Mouse (Mus musculus) cerebellum, postnatal 36 days (tissue): ENCODE data around the gene Dpy30.
"Not testable (repeated sequence)": the region's sequence is repeated elsewhere in the genome, so short reads cannot be mapped to it uniquely, and the experiment has no call there.

ENCODE experiments used
- DNase-seq, 2 experiments: peaks; one replicate each; pipeline ENCODE4 v3.0.0; 2021 to 2022; ENCODE audit warnings: mixed read lengths in 2 of 2

Gene Dpy30

GRCm38 (mm10) chr17:74323844-74324243, at the start of gene Dpy30:
Gene Dpy30, minus strand, starts transcription at chr17:74323944.
- DNase-seq, result no peak

- no peak for DNase-seq
Measured at GRCm38 (mm10) chr17:74363592-74363991, 39.8 kb upstream of the Dpy30 start.

DNA sequence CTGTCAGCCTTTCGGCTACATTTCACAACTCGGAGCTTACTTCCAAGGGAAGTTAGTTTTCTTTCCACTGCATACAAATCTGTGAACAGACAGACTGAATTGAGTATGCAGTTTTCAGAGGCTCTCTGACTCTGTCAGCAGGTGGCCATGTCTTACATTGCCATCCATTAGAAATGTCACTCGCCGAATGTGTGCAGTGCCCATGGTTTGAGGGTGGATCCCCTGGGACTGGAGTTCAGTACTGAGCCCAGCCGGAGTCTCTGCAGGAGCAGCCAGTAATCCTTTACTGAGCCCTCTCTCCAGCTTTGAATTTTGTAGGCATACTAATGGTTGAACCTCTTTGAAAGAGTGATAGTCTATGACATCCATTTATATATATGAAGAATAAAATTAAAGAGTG, 17.4 kb upstream of the Dpy30 start:
- DNase-seq, result no peak

GRCm38 (mm10) chr17:74338937-74339804, 15.4 kb upstream of the Dpy30 start, which contains the start of gene Spast:
Gene Spast, plus strand, starts transcription at chr17:74338987.
- DNase-seq, result peak; percentile 63 to 67

DNA sequence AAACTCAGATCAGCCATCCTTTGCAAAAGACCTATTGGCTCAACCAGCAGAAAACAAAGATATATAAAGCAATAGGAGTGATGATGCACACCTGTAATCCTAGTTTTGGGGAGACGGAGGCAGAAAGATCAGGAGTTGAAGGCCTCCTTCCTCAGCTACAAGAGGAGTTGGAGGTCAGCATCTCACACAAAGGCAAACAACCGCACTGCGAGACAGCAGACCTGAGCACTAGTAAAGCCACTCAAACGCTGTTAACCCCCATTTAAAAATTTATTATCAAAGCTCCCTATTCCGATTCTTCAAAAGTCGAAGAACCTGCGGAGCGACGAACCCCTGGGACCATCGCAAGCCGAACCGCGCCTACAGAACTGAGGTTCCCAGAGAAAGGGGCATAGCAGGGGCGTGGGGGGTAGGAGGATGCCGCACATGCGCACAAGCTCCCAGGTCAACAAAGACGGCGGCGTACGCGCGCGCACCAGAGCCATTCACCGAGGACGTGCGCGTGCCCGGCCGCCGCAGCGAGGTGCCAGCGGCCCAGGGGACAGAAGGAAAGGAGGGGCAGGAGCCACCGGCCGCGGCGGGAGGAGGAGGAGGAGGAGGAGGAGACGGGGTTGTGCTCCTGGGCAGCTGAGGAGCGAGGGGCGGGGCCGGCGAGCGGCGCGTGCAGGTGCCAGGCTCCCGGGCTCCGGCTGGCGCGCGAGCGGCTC, 14.6 kb upstream of the Dpy30 start:
- peak; percentile 95 to 96 for DNase-seq

GRCm38 (mm10) chr17:74331049-74331676, 7.4 kb upstream of the Dpy30 start:
- no peak for DNase-seq

GRCm38 (mm10) chr17:74328146-74328545, 4.4 kb upstream of the Dpy30 start:
- DNase-seq, result peak; percentile 26 to 27

- not testable (repeated sequence) for DNase-seq
Measured at GRCm38 (mm10) chr17:74327195-74327594, 3.5 kb upstream of the Dpy30 start.

DNA sequence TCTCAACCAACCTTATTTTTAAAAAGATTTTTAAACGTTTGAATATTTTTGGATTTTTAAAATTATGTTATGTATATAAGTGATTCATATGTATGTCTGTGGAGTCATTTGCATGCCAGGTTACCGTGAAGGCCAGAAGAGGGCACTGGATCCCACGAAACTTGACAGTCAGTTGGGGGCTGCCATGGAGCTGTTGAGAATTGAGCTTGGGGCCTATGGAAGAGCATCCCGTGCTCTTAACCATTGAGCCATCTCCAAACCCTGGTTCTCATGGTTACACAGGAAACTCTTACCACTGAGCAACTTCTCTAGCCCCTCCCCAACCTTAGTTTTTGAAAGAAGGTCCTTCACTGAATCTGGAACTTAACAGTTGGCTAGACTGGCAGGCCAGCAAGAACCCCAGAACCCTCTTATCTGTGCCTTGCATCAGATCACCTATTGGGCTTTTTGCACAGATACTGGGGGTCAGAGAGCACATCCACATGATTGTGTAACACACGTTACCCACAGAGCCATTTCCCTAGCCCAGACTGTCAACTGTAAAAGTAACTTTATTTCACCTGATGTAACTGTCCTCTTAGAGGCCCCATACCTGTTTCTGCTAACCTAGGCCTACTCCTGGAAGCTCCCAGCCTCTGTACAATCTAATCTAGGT, 1.2 kb downstream of the Dpy30 start:
- DNase-seq, result no peak

DNA sequence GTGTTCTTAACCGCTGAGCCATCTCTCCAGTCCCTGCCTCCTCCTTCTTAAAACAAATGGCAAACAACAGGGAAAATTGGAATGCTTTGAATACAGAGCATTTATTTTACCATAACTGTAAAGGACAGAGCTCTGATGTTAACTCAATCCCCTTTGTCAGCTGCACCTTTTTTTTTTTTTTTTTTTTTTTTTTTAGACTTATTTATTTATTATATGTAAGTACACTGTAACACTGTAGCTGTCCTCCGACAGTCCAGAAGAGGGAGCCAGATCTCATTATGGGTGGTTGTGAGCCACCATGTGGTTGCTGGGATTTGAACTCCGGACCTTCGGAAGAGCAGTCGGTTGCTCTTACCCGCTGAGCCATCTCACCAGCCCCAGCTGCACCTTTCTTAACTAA, 5.0 kb downstream of the Dpy30 start:
- no peak for DNase-seq

GRCm38 (mm10) chr17:74316309-74316863, 7.4 kb downstream of the Dpy30 start:
- DNase-seq, result peak; percentile 86

DNA sequence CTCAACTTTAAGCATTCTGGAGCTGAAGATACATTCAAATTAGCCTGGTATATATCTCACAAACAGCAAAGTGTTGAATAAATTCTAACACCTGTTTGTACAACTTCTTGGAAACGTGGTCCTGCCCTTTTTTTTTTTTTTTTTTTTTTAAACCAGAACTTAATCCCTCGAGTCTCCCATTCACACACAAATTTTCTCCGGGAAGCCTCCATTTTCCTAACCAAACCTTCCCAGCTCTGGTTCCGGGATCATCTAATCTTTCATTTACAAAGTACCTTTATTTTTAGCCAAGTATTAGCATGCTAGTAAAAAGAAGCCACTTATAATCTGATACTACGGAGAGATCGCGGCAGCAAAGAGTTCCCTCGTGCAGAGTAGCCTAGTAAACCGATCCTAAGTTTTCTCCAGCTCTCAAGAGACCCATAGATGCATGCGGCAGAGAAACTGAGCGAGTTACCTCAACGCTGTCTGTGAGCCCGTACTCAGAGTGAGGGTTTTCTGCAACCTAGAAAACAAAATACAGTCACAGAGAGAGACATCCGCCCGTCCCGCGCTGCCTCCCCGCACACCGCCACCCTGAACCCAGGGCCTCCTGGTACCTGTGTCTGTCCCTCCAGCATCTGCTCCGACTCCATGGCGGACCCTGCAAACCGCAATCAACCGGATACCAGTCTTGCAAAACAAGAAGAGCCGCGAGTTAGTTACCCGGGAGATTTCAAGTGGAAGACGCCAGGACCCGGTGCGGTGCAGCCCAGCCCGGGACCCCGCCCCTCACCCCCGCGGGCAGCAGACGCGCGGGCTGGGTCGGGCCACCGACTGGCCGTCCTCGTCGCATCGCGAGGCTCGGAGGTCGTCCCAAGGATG, 8.1 kb downstream of the Dpy30 start:
- no peak for DNase-seq

- DNase-seq, result no peak
Measured at GRCm38 (mm10) chr17:74306021-74306420, 17.7 kb downstream of the Dpy30 start.

DNA sequence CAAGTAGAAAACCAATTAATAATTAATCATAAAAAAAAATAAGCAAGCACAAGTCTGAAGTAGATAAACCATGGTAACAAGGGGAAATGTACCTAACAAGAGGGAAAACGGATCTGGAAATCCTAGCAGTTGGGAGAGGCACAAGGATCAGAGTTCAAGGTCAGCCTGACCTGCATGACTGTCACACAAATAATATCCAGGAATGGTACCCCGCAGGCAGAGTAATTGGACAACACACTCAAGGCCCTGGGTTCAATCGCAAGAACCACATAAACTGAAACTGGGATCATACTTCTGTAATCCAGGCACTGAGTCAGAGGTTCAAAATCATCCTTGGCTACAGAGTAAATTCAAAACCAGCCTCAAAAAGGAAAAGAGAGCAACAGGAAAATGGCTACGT, 18.1 kb downstream of the Dpy30 start:
- no peak for DNase-seq

GRCm38 (mm10) chr17:74304060-74304459, 19.7 kb downstream of the Dpy30 start:
- no peak for DNase-seq

- DNase-seq, result no peak
Measured at GRCm38 (mm10) chr17:74300089-74300488, 23.7 kb downstream of the Dpy30 start.

GRCm38 (mm10) chr17:74296991-74297390, 26.8 kb downstream of the Dpy30 start:
- not testable (repeated sequence) for DNase-seq

DNA sequence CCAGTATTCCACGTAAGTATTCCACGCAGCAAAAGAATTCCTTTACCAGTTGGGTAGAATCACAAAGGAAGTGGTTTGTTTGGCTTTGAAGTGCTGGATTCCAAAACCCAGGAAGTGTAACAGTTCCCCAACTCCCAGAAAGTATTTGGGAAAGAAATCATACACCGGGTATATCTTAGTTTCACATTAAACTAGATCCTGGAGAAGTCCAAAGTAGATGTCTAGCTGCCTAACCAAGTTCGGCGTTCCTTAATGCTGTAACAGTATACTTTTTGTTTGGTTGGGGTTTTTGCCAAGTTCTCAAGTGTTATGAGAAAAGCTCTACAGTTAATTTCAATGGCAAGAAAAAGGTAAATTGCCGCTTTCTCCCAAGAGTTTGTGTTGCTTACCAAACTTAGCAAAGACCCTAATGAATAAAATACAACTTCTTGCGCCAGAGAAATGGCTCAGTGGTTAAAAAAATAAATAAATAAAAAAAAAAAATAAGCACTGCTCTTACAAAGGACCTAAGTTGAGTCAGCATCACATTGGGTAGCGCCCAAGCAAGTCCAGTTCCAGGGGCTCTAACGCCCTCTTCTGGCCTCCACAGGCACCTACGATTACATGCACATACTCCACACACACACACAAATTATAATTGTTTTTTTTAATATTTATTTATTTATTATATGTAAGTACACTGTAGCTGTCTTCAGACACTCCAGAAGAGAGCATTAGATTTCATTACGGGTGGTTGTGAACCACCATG, 27.5 kb downstream of the Dpy30 start:
- no peak for DNase-seq

- peak; percentile 64 to 75 for DNase-seq
Measured at GRCm38 (mm10) chr17:74295026-74295970, 28.4 kb downstream of the Dpy30 start, which contains the start of gene Memo1. Gene Memo1, minus strand, starts transcription at chr17:74295521.
